Mouse (Mus musculus) stomach, postnatal 0 days (tissue): Measurements from ENCODE around the gene Glb1l.

Experiments
- CTCF ChIP-seq: IDR thresholded peaks from 2 replicates; pipeline ENCODE4 v1.5.1; 2016; ENCODE audit warnings: antibody characterized with exemption, low read depth, mild to moderate bottlenecking, moderate library complexity
- EP300 ChIP-seq: optimal IDR thresholded peaks from 2 replicates; pipeline ENCODE3; 2016; ENCODE audit warnings: antibody characterized with exemption

DNA sequence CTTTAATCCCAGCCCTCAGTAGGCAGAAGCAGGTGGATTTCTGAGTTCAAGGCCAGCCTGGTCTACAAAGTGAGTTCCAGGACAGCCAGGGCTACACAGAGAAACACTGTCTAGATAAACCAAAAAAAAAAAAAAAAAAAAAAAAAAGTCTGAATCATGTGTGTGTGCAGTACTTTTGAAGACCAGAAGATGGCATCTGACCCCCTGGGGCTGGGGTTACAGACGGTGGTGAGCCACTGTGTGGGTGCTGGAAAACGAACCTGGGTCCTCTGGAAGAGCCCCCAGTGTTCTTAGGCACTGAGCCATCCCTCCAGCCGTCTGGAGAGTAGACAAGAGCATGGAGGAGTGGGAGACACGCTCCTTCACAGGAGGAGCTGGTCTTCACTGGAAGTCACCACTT is 28.5 kb downstream of the Glb1l start:
- TF ChIP-seq EP300 (no peak), CTCF (peak; percentile 47)
